Comparison of ENCODE assay signal across 10 mouse cellular contexts in the genomic region with DNA sequence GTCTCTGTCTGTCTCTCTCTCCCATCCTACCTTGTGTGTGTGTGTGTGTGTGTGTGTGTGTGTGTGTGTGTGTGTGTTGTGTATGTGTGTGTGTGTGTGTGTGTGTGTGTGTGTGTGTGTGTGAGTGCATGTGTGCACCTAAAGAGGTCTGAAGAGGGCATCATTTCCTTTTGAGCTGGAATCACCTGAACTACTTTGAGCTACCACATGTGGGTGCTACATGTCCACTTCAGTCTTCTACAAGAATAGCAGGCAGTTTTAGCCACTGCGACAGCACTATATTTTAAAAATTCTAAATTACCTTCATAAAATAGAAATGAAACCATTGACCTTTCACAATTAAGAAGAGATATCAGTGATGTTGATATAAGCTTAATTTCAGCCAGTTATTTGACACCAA.
"Had no signal": no experiment of that assay in that cellular context is flagged by ENCODE, and none has a peak within 500 bp of the region (broad histone marks: within the 10 kb centered on the region; RNA-seq: fewer than 3 reads in every experiment).

No protein-coding gene starts in this region.

- H3K9ac ChIP-seq: limb, embryonic 13.5 days; liver, embryonic 14.5 days; neural tube, embryonic 12.5 days had no signal

- DNase-seq: kidney, adult 2 months; kidney, postnatal 36 days; lung, adult 18-20 months; lung, postnatal 36 days; midbrain, embryonic 14.5 days; thymus, adult 18-20 months; thymus, postnatal 14 days had no signal

- H3K27me3 ChIP-seq: limb, embryonic 13.5 days; neural tube, embryonic 12.5 days had no signal

- H3K4me2 ChIP-seq: limb, embryonic 13.5 days; neural tube, embryonic 12.5 days had no signal

- H3K4me1 ChIP-seq: limb, embryonic 13.5 days; neural tube, embryonic 12.5 days had no signal

- H3K4me3 ChIP-seq: limb, embryonic 13.5 days; neural tube, embryonic 12.5 days had no signal

- H3K36me3 ChIP-seq: limb, embryonic 13.5 days; neural tube, embryonic 12.5 days had no signal

- H3K9me3 ChIP-seq: limb, embryonic 13.5 days; neural tube, embryonic 12.5 days had no signal

- H3K27ac ChIP-seq: limb, embryonic 13.5 days; liver, embryonic 14.5 days; neural tube, embryonic 12.5 days had no signal
